Mouse (Mus musculus) forebrain, embryonic 10.5 days (tissue): ENCODE measurements at regions not wholly inside any gene's neighbourhood (a gene's known extent, or its start where the extent isn't known, plus 50 kb on each side); places are given as distances from the start of the nearest gene placed in this dataset.
A peak's percentile ranks its signal among the peaks of the same experiment; 100 is the strongest.

Source experiments
- DNase-seq: peaks from one replicate; pipeline ENCODE4 v3.0.0-alpha.2; 2017; ENCODE audit warnings: low spot score; ENCODE audit errors: extremely low spot score
- H3K27ac ChIP-seq: fragments of 300-500 bp; sonication (generic); 2 replicates; pipeline ENCODE4 v1.5.1; 2016; ENCODE audit warnings: mild to moderate bottlenecking
- H3K27me3 ChIP-seq: fragments of 300-500 bp; sonication (generic); 2 replicates; pipeline ENCODE4 v1.6.1; 2016; ENCODE audit warnings: mild to moderate bottlenecking; ENCODE audit not compliant: poor library complexity, severe bottlenecking
- H3K36me3 ChIP-seq: fragments of 300-500 bp; sonication (generic); replicated peaks from 2 replicates; pipeline ENCODE4 v1.6.1; 2016; ENCODE audit warnings: mild to moderate bottlenecking, moderate library complexity
- H3K4me1 ChIP-seq: fragments of 300-500 bp; sonication (generic); 2 replicates; pipeline ENCODE4 v1.6.1; 2016
- H3K4me3 ChIP-seq: fragments of 300-500 bp; sonication (generic); 2 replicates; pipeline ENCODE4 v1.5.1; 2016; ENCODE audit warnings: mild to moderate bottlenecking, moderate library complexity
- H3K9me3 ChIP-seq: fragments of 300-500 bp; sonication (generic); 2 replicates; pipeline ENCODE4 v1.6.1; 2016; ENCODE audit warnings: mild to moderate bottlenecking, moderate library complexity
- WGBS: fragments of 180-500 bp; shearing (Covaris S2); methylation state at CpG from one replicate; pipeline ENCODE4 v1.1.7; 2016; 5-methylcytosine and 5-hydroxymethylcytosine counted together

GRCm38 (mm10) chr14:67135221-67136140, 1126.5 kb upstream of the Gulo start:
- Histone ChIP-seq H3K27me3 (no peaks in the 10 kb centered on the region; the same call in 1 of the 2 replicates), H3K4me1 (peaks cover 29% of the 10 kb centered on the region), H3K4me3 (no peak overlapping the region), H3K27ac (peak overlapping the region; percentile 77), H3K36me3 (no peaks in the 10 kb centered on the region), H3K9me3 (no peaks in the 10 kb centered on the region)
- DNase-seq = no peak
- WGBS = 39% methylated on average over 18 of the region's 18 CpGs

DNA sequence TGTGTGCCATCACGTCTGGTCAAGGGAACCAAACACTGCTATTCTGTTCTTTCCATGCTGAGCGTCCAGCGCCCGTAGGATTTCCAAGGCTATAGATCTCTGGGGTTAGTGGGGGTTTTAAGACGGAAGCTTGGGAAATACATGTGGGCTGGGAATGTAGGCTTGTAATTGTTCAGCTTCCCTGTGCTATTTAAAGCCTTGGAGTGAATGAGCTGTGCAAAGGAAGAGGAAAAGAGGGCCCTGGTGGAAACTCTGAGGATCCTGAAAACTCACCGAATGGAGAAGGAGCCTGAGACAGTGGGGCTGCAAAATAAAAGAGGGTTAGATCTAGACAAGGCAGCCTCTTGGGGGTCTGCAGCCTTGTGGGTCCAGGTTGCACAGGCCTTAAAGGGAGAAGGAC, 1124.2 kb upstream of the Gulo start:
- H3K27ac ChIP-seq = 0 out of 2 replicates have a peak overlapping the region, but pooled peaks have one; percentile 44
- no peaks in the 10 kb centered on the region for H3K36me3 ChIP-seq
- 78% methylated on average over 6 of the region's 6 CpGs for WGBS
- H3K4me3 ChIP-seq = no peak overlapping the region
- H3K4me1 ChIP-seq = peaks cover 29% of the 10 kb centered on the region
- H3K27me3 ChIP-seq = no peaks in the 10 kb centered on the region; the same call in 1 of the 2 replicates
- DNase-seq = no peak
- peaks cover 12% of the 10 kb centered on the region; the same call in 1 of the 2 replicates for H3K9me3 ChIP-seq

DNA sequence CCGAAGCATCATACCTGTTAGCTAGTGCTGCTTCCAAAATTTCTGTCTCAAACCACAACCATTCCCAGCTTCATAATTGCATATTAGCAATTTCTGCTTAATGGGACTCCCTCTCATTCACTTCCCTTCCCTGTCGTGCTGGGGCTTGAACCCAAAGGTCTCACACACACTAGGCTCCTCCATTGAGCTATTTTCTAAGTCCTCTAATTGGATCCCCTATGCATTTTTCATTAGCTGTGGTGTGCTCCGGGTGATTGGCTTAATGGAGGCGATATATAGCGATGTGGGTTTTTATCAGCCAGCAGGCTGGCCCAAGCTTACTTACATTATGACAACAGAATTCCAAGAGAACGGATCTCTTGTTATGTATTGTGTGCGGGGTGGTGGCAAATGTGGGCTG, 1118.1 kb upstream of the Gulo start:
- WGBS = 77% methylated on average over 7 of the region's 7 CpGs
- no peak overlapping the region for H3K27ac ChIP-seq
- H3K27me3 ChIP-seq = no peaks in the 10 kb centered on the region
- no peak for DNase-seq
- peaks cover 12% of the 10 kb centered on the region; the same call in 1 of the 2 replicates for H3K9me3 ChIP-seq
- no peaks in the 10 kb centered on the region for H3K36me3 ChIP-seq
- no peak overlapping the region for H3K4me3 ChIP-seq
- H3K4me1 ChIP-seq = peaks cover 15% of the 10 kb centered on the region

- WGBS = 57% methylated on average over 6 of the region's 6 CpGs
- no peak for DNase-seq
- H3K27ac ChIP-seq = 0 out of 2 replicates have a peak overlapping the region, but pooled peaks have one; percentile 30
- H3K36me3 ChIP-seq = no peaks in the 10 kb centered on the region
- H3K27me3 ChIP-seq = no peaks in the 10 kb centered on the region
- no peak overlapping the region for H3K4me3 ChIP-seq
- H3K4me1 ChIP-seq = peaks cover 15% of the 10 kb centered on the region
- peaks cover 12% of the 10 kb centered on the region; the same call in 1 of the 2 replicates for H3K9me3 ChIP-seq
Measured at GRCm38 (mm10) chr14:67126254-67126653, 1117.2 kb upstream of the Gulo start.

GRCm38 (mm10) chr14:67123300-67123699, 1114.3 kb upstream of the Gulo start:
- 89% methylated on average over 7 of the region's 7 CpGs for WGBS
- DNase-seq = no peak
- Histone ChIP-seq H3K4me1 (peaks cover 15% of the 10 kb centered on the region), H3K27me3 (peaks cover 8% of the 10 kb centered on the region; the same call in 1 of the 2 replicates), H3K9me3 (no peaks in the 10 kb centered on the region), H3K4me3 (no peak overlapping the region), H3K36me3 (no peaks in the 10 kb centered on the region), H3K27ac (no peak overlapping the region)
